Mouse (Mus musculus) heart, postnatal 10 days (tissue): ENCODE measurements at regions not wholly inside any gene's neighbourhood (a gene's known extent, or its start where the extent isn't known, plus 50 kb on each side); places are given as distances from the start of the nearest gene placed in this dataset.
"Not testable (repeated sequence)": the region's sequence is repeated elsewhere in the genome, so short reads cannot be mapped to it uniquely, and the experiment has no call there.

Source experiments
- DNase-seq, 2 experiments: peaks; one replicate each; pipeline ENCODE4 v3.0.0; 2021
- intact Hi-C: fragments of 180-260 bp; cut with DNase I; formaldehyde crosslinking; loops from one replicate; pipeline ENCODE4 v1.15.1; 2025

DNA sequence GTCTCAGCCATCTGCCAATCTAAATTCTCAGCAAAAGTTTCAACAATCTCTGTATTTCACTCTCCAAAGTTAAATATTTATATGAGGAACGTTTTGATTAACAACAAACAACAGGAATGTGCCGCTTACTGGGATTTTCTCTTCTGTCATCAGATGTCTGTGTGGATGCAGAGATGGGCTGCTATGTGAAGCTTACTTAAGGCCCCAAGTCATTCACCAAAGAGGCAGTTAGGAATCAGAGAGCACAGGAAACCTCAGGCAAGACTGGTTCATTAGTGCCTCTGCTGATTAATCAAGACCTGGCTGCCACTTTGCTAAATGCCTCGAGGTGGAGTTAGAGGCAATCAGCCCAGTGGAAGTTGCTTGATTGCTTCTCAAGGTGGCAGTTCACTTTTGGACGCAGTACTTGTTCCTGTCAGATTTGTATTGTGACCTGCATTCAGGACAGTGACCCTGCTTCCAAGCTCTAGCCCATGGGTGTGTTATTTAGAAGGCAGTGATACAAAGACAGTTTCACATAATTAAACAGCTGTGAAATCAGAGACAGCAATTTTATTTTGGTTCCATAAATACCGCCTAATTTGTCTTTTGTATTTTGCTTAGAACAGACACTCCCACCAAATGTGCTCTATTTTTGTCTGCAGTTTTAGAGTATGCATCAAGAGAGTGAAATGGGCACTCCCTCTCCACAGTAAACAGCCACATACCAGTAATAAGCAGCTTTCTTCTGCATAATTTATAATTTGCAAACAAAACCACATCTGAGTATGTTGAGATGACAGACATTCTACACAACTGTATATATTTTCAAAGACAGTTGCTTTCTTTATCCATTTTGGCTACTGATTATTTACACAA is 457.3 kb downstream of the Serpinb8 start:
- DNase-seq = peak in 1 of 2 experiments; percentile 0
- intact Hi-C loops = no loop called here

DNA sequence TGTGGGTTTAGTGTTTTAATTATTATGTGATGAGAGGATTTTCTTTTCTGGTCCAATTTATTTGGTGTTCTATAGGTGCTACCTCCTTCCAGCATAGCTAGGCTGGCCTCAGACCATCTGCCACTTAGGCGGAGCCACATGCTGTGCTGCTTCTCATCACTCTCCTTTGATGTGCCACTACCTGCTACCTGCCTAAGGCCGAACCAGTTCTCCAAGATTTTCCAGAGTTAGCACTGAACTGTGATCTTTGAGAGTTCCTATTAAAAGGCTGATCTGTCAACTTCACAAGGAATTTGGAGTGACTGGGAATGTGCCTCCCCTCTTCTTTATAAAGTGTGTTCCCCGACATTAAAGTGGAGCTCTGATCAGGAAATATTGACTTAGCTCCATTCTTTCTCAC is 504.8 kb downstream of the Serpinb8 start:
- no peak for DNase-seq
- intact Hi-C loops = no loop called here

DNA sequence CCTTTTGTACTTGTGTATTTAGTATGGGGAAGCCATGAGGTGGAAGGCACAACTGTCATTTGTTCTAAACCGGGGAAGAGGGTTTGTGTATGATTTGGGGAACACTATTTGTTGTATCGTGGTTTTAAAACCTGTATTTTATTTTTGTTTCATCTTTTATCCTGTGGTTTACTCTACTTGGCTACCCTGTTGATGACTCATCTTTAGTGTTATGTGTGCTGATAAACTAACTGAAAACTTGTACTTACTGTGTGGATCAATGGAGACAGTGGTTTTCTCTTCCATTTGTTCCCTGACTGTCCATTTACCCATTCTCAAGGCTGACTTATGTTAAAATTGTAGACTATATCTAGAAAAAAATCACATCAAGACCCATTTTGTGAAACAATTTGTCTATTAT is 512.8 kb downstream of the Serpinb8 start:
- intact Hi-C loops = no loop called here
- no peak for DNase-seq

DNA sequence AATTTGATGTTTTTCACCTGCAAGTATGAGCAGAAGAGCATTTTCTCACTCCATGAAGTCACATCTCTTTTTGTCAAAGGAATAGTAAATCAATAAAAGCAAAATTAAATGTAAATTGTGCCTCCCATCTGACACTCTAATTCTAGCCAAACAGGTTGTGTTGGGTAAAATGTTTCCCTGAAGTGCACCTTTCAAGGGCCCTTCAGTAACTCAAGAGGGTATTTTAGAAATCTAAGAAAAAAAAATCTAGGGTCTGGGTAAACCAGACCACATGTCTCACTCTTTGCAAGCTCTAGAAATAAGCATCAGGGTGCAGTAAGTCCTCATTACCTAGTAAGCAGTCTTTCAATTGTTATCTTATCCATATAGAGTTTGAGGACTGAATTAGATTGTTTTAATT is 521.2 kb downstream of the Serpinb8 start:
- intact Hi-C loops = no loop called here
- no peak for DNase-seq

DNA sequence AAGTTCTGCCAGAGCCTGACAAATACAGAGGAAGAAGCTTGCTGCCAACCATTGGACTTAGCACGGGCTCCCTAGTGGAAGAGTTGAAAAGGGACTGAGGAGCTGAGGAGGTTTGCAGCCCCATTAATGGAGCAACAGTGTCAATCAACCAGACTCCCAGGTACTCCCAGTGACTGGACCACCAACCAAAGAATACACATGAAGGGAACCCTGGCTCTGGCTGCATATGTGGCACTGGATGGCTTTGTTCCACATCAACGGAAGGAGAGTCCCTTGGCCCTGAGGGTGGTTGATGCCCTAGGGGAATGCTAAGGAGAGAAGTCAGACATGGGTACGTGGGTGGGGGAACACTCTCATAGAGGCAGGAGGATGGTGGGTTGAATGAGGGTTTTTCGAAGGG is 537.6 kb downstream of the Serpinb8 start:
- intact Hi-C loops = no loop called here
- DNase-seq = no peak

DNA sequence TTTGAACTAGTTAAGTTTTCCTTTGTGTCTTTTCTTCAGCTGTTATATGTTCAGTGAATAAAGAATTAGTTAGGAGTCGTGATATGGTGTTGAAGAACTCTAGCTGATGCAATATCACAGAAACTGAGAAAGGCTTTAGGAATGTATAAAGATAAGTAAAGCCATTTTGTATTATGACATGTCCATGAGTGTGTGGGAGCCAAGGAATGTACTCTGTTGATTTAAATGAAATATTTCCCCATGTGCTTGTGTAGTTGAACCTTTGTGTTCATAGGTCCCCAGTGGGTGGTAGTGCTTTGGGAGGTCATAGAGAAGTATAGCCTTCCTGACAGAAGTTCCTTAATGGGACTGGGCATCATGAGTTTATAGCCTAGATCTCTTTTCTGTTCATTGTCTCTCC is 542.2 kb downstream of the Serpinb8 start:
- intact Hi-C loops = no loop called here

DNA sequence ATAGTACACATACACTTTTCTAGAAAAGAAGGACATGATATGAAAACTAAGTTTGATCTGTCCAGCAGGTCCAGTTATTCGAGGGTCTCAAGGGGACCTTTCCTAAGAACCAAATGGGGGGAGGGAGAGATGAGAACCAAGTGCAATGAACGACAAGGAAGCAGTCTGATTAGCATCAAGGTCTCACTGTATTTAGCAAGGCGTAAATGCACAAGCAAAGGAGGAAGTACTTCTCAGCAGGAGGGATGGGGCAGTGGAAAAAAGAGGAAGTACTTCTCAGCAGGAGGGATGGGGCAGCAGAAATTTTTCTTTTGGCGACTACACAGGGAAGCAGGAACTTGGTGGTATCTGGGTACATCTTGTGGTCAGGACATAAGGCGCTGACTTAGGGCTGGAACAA is 545.5 kb downstream of the Serpinb8 start:
- DNase-seq, intact Hi-C loops: not testable (repeated sequence)

More for the DNA sequence above, 542.2 kb downstream of the Serpinb8 start:
- no peak for DNase-seq

DNA sequence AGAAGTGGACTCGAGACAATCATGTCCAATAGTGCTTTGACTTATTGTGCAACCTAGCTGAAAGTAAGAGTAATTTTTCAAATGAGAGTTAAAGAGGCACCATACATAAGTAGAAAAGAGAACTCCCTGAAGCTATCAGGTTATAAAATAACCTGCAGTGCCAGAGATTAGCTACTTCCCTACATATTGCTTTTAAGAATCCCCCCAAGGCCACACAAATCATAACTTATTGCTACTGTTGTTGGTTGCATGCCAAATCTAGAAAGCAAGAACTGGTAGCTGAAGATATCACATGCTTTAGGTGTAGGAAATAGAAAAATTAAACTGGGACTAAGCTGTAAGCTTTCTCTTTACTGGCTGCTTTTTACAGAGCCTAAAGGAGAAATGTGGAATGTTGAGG is 554.3 kb downstream of the Serpinb8 start:
- DNase-seq = no peak
- intact Hi-C loops = no loop called here

DNA sequence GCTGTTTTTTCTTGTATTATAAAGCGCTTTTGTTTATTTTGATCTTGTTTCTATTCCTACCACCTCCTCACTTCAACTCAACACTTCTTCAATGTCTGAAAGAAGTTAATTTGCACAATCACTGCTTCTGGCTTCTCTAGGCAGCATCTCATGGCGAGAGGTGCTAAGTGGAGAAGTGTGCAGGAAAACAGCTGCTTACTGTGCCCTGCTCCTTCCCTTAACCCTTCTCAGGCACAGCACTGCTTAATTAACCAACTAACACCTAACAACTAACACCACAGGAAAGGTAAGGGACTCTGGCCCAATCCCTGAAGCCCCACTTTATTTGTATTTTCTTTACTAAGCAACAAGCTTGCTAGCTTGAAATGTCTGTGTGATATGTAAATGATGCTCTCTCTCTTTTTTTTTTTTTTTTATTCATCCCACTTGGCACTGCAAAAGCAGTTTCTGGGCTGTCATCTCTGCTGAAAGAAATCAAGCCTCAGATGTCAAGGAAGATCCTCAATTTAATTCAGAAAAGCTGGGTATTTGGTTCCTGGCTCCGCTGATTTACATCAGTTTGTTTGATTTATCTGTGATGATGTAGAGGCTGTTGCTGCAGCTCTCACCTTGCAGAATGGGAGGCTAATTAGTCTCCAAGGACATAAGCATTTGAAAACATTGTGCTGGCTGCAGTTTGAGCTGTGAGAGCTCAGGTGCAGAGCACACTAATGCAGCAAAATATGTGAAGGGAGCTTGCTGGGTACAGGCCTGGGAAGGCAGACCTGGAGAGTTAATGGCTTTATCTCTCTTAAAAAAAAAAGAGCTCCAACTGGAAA is 591.8 kb downstream of the Serpinb8 start:
- no peak for DNase-seq
- intact Hi-C loops = no loop called here

DNA sequence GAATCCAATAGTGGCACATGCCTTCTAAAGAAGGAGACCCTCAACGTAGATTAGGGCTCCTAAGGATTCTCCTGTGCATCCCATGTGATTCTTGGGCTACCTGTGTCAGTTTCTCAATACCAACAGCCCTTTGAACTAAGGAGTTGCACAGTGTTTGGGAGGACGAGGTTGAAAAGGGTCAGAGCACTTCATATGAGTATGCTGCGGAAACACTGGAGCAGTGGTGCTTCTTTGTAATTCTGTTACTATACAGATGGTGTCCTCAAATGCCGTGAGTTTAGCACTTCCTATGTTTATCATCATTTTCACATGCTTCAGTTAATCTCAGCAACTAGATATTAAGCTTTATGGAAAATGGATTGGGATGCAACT is 592.3 kb downstream of the Serpinb8 start:
- no peak for DNase-seq
- intact Hi-C loops = no loop called here

DNA sequence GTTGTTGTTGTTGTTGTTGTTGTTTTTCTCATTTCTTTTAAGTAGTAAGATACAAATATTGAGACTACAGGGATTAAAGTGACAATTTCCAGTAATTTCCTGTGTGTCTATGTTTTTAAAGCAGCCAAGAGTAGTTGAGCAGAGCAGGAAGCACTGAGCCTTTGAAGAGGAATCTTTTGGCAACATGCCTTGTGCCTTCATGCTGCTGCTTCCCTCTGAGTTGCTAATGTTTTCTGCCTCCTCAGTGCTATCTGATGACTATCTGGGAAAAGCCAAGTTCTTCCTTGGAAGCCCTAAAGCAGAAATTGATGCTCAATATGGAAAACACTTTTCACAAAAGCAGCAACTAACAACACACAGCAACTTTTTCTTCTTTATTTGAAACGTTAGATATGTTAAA is 634.2 kb downstream of the Serpinb8 start:
- no peak for DNase-seq
- intact Hi-C loops = no loop called here

DNA sequence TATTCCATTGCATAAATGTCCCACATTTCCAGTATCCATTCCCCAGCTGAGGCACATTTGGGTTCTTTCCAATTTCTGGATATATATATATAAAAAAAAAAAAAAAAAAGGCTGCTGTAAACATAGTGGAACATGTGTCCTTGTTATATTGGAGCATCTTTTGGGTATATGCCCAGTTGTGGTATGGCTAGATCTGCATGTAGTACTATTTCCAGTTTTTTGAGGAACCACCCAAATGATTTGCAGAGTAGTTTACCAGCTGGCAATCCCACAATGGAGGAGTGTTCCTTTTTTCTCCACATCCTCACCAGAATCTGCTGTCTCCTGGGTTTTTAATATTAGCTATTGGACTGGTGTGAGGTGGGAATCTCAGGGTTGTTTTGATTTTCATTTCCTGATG is 650.3 kb downstream of the Serpinb8 start:
- intact Hi-C loops = no loop called here
- no peak for DNase-seq

DNA sequence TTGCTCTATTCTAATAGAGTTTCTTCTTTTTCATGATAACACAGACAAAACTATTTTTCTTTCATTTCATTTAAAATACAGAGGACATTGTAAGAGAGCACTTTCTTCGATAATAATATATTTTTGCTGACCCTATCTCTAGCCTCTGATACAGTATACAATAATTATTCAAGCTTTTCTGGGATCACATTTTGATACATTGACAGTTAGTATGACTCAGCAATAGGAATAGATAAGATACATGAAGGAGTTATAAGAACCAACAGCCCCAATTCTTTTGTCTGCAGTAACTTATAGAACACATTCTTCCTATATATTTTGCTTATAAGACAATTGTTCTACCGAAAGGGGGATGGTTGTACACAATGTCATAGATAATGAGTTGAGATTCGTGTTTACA is 665.3 kb downstream of the Serpinb8 start:
- DNase-seq = no peak

DNA sequence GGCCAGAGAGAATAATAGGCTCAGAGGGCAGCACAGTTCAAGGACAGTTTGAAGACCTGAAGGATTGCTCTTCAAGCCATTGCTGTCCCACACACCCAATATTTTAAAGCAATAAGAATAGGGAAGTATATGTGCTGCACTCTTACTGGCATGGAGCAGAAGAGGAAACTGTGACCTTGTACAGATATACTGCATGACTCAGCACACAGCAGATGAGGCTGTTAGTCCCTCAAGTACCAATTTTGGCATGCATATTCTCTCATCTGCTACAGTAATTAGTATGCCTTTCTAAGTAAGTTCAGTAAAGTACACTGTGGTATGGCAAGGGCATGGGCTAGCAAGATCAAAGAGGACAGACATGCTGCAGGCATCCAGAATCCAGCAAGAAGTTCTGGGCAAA is 669.5 kb downstream of the Serpinb8 start:
- intact Hi-C loops = no loop called here

More for the DNA sequence above, 665.3 kb downstream of the Serpinb8 start:
- intact Hi-C loops = no loop called here

DNA sequence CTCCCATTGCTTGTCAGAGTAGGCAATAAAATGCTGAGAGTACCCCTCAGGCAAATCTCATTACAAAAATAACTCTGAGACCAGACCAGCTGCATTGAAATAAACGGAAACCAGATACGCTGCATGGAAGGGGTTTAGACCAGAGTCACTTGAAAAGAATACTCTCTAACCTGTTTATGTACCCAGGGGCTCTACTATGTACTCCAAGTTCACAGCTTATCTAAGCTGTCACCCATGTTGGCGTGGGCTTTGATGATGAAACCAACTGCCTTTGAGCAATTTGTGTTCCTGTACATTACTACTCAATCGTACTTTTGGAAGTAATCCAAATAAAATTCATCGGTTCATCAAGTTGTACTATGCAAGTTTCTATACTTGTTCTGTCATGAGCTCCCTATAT is 692.3 kb downstream of the Serpinb8 start:
- no peak for DNase-seq
- intact Hi-C loops = no loop called here

More for the DNA sequence above, 669.5 kb downstream of the Serpinb8 start:
- no peak for DNase-seq

DNA sequence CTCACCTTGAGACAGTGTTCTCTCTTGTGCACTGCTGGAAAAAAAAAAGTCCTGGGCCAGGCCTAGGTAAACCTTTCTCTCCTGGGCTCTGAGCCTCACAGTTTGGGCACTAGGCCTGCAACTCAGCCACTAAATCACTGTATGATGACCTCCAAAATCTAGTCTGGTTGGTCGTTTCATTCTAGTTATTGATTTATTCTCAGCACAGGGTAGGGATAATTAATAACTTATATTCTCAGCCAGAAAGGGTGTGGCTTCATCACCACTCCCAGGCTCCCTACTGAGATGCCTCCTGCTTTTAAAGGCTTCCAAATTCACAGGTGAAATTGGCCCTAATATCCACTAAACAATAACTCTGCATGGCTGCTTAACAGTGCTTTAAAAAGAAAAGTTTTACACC is 696.8 kb downstream of the Serpinb8 start:
- no peak for DNase-seq
- intact Hi-C loops = no loop called here
